Mouse (Mus musculus) kidney, adult 2 months (tissue): Measurements from ENCODE around the gene 4933427I04Rik. TPM values are rescaled to one million over a fixed set of nuclear protein-coding genes. Genes with fewer than 3 reads are reported as not detected.

ENCODE experiments used
- DNase-seq: peaks from one replicate; pipeline ENCODE4 v3.0.0; 2021
- H3K27ac ChIP-seq: fragments of 200-500 bp; 2 replicates; pipeline ENCODE4 v1.5.1; 2012; ENCODE audit warnings: low read depth, low read length, control low read depth, inconsistent platforms; ENCODE audit not compliant: insufficient read depth
- H3K27me3 ChIP-seq: fragments of 200-500 bp; replicated peaks from 2 replicates; pipeline ENCODE4 v1.6.1; 2012; ENCODE audit warnings: mild to moderate bottlenecking, moderate library complexity, low read length, inconsistent platforms; ENCODE audit not compliant: control insufficient read depth, insufficient read depth
- H3K36me3 ChIP-seq: fragments of 200-500 bp; 2 replicates; pipeline ENCODE4 v1.6.1; 2012; ENCODE audit warnings: mild to moderate bottlenecking, moderate library complexity, low read length, inconsistent platforms; ENCODE audit not compliant: control insufficient read depth, insufficient read depth
- H3K4me1 ChIP-seq: fragments of 200-500 bp; 2 replicates; pipeline ENCODE4 v1.6.1; 2011; ENCODE audit warnings: low read length; ENCODE audit not compliant: control insufficient read depth, insufficient read depth
- H3K4me3 ChIP-seq: fragments of 200-500 bp; 2 replicates; pipeline ENCODE4 v1.5.1; 2011; ENCODE audit warnings: mild to moderate bottlenecking, low read depth, low read length, control low read depth; ENCODE audit not compliant: insufficient read depth
- CTCF ChIP-seq: fragments of 200-500 bp; conservative IDR thresholded peaks from 2 replicates; pipeline ENCODE4 v1.5.1; 2011; ENCODE audit warnings: low read depth, mild to moderate bottlenecking, control low read depth, low read length, moderate library complexity, mixed read lengths; ENCODE audit not compliant: insufficient read depth, insufficient read length
- POLR2A ChIP-seq: fragments of 200-500 bp; IDR thresholded peaks from one replicate; pipeline ENCODE4 v1.6.1; 2011; ENCODE audit warnings: low read depth, low read length, control low read depth
- WGBS: fragments of 180-500 bp; shearing (Covaris S2); methylation state at CpG from one replicate; pipeline ENCODE4 v1.1.7; 2018; 5-methylcytosine and 5-hydroxymethylcytosine counted together
- polyA plus RNA-seq: library from polyadenylated mRNA; depleted of rRNA; stranded (reverse); fragments of >200 nt; gene quantifications from 2 replicates; pipeline ENCODE4 v1.2.3, GENCODE M21; 2012; rRNA removed

4933427I04Rik gene
- polyA plus RNA-seq, 1 experiment: not detected

GRCm38 (mm10) chr4:123905126-123905668, 45.7 kb downstream of the 4933427I04Rik start:
- peaks cover 2% of the 10 kb centered on the region; the same call in 1 of the 2 replicates for H3K36me3 ChIP-seq

GRCm38 (mm10) chr4:123911503-123911902, 52.0 kb downstream of the 4933427I04Rik start:
- Histone ChIP-seq H3K27me3 (no peaks in the 10 kb centered on the region), H3K36me3 (peaks cover 2% of the 10 kb centered on the region; the same call in 1 of the 2 replicates), H3K4me3 (no peak overlapping the region), H3K27ac (no peak overlapping the region), H3K4me1 (peaks cover 8% of the 10 kb centered on the region; the same call in 1 of the 2 replicates)
- TF ChIP-seq POLR2A (no peak), CTCF (no peak)
- WGBS: 76% methylated on average over 4 of the region's 4 CpGs
- no peak for DNase-seq

More at GRCm38 (mm10) chr4:123905126-123905668, 45.7 kb downstream of the 4933427I04Rik start:
- no peaks in the 10 kb centered on the region for H3K27me3 ChIP-seq
- no peak overlapping the region for H3K27ac ChIP-seq
- H3K4me1 ChIP-seq: peaks cover 5% of the 10 kb centered on the region; the same call in 1 of the 2 replicates
- WGBS: under 1% methylated on average over 53 of the region's 53 CpGs
- no peak for DNase-seq
- H3K4me3 ChIP-seq: peak overlapping the region; percentile 51
- TF ChIP-seq CTCF (no peak), POLR2A (no peak)

GRCm38 (mm10) chr4:123912431-123912830, 53.0 kb downstream of the 4933427I04Rik start:
- Histone ChIP-seq H3K27ac (no peak overlapping the region), H3K4me3 (no peak overlapping the region), H3K4me1 (peaks cover 10% of the 10 kb centered on the region; the same call in 1 of the 2 replicates), H3K27me3 (no peaks in the 10 kb centered on the region), H3K36me3 (peaks cover 2% of the 10 kb centered on the region; the same call in 1 of the 2 replicates)
- 26% methylated on average over 2 of the region's 2 CpGs for WGBS
- TF ChIP-seq POLR2A (no peak), CTCF (no peak)
- DNase-seq: peak; percentile 54

Other genes starting within 250 kb of the 4933427I04Rik start
- gene Macf1, start 175.3 kb upstream of the 4933427I04Rik start, polyA plus RNA-seq: 58.4 and 62.9 TPM in 2 replicates
- 99.5 and 147 TPM in 2 replicates for gene Ndufs5, start 141.5 kb upstream of the 4933427I04Rik start, polyA plus RNA-seq
- 15.8 and 16.5 TPM in 2 replicates for gene Akirin1, start 109.3 kb upstream of the 4933427I04Rik start, polyA plus RNA-seq
- gene Rhbdl2, start 71.8 kb upstream of the 4933427I04Rik start, polyA plus RNA-seq: 1.5 TPM in 2 replicates
- gene Mycbp, start 45.2 kb downstream of the 4933427I04Rik start, polyA plus RNA-seq: 19.5 and 30.1 TPM in 2 replicates
- gene Rragc, start 57.8 kb downstream of the 4933427I04Rik start, polyA plus RNA-seq: 53.0 and 63.8 TPM in 2 replicates
- gene 4930535I16Rik, start 58.3 kb downstream of the 4933427I04Rik start, polyA plus RNA-seq: not detected in 2 replicates